Mouse (Mus musculus): Measurements from ENCODE around the gene Aspg.
A peak's percentile ranks its signal among the peaks of the same experiment; 100 is the strongest.

DNA sequence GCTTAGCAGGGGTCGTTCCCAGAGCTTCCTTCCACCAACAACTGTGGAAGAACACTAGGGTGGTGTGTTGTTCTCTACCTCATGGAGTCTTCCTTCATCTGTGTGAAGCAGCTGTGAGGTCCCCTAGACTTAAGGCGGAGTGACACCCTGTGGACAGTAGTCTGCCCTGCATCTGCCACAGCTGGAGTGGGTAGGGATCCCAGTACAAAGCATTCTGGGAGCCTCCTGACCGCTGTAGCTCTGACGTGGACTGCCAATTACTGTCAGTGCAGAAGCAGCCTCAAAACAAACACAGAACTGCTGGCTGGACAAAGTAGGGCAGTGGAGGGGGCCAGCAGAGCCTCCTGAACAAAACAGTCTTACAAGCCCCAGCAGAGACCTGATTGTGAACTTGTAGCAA is 5.4 kb upstream of the Aspg start:
- TF ChIP-seq EP300 (IDR thresholded peaks at IDR 0.05; ENCODE audit: low read depth) (no peak), CTCF (IDR thresholded peaks at IDR 0.05; ENCODE audit: low read depth) (peak; percentile 30)
